Mouse (Mus musculus) lung, adult 2 months (tissue): ENCODE measurements at regions not wholly inside any gene's neighbourhood (a gene's known extent, or its start where the extent isn't known, plus 50 kb on each side); places are given as distances from the start of the nearest gene placed in this dataset.

Experiments
- CTCF ChIP-seq: fragments of 200-500 bp; IDR thresholded peaks from 2 replicates; pipeline ENCODE4 v1.5.1; 2011; ENCODE audit warnings: mild to moderate bottlenecking, low read length, control low read depth; ENCODE audit not compliant: insufficient read depth
- POLR2A ChIP-seq: fragments of 200-500 bp; IDR thresholded peaks from 2 replicates; pipeline ENCODE4 v1.6.1; 2011; ENCODE audit warnings: low read depth, mild to moderate bottlenecking, control low read depth, low read length, borderline replicate concordance; ENCODE audit errors: extremely low read depth

GRCm38 (mm10) chr8:35235815-35236509, 529.6 kb upstream of the Gm19410 start:
- TF ChIP-seq CTCF (no peak), POLR2A (no peak)
